Mouse (Mus musculus) hematopoietic stem cell, adult 5-6 weeks (primary cell): ENCODE data around the gene Amigo2. TPM values are rescaled to one million over a fixed set of nuclear protein-coding genes. Genes with fewer than 3 reads are reported as not detected.
"Not testable (repeated sequence)": the region's sequence is repeated elsewhere in the genome, so short reads cannot be mapped to it uniquely, and the experiment has no call there.

ENCODE experiments used
- ATAC-seq, 2 experiments: fragments of 125-278 bp in 1 of 2; replicated peaks in 1 of 2; 2 replicates each; pipeline ENCODE4 v1.8.0; 2016 to 2017; ENCODE audit warnings: inconsistent platforms in 2 of 2, mild to moderate bottlenecking in 2 of 2, moderate number of reproducible peaks in 2 of 2, low read depth in 1 of 2, moderate TSS enrichment in 1 of 2; ENCODE audit not compliant: low FRiP score in 2 of 2, poor library complexity in 2 of 2, severe bottlenecking in 2 of 2, insufficient read depth in 1 of 2, low TSS enrichment in 1 of 2
- total RNA-seq: library from RNA; stranded (forward); fragments of 172-1452, 232-1000 nt; gene quantifications from 2 replicates; pipeline ENCODE4 v1.2.3, GENCODE M21; 2017

Gene Amigo2
- total RNA-seq, 1 experiment from 2014 or later = 5.9 TPM

GRCm38 (mm10) chr15:97247791-97248161, 689 bp upstream of the Amigo2 start:
- ATAC-seq = peak in 1 of 2 experiments; percentile 27; a peak in 1 of 4 replicates

DNA sequence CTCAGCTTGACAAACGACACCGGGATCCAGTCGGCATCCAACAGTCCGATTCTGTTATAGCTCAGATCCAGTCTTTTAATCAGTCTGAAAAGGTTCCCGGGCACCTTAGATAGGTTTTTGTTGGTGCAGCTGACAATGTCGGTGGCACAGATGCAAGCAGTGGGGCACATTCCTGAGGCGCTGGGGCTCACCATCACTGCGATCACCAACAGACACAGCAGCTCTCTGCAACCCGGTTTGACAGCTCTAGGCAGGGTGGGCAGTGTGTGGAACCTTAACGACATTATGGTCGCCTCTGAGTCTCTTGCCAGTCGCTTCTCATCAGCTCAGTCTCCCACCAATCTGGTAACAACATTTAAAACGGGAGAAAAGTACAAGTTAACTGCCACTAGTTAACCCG, 831 bp downstream of the Amigo2 start:
- ATAC-seq = no peak

- ATAC-seq = peak; percentile 43 to 68
Measured at GRCm38 (mm10) chr15:97245392-97245791, 1.7 kb downstream of the Amigo2 start.

DNA sequence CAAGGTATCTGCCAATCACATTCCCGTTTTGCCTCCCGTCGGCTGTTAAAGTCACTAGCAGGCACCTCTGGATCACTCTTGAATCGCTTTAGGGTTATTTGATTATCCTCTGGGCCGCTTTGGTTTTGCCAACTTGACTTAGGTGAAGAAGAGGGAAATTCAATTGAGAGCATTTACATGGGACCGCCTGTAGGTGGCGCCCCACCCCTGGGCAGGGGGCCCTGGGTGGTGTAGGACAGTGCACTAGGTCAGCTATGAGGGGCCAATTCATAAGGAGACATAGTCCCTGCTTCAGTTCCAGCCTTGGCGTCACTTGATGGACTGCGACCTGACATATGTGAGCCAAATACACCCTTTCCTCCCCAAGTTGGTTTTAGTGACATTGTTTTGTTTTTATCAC, 10.1 kb downstream of the Amigo2 start:
- ATAC-seq = peak; percentile 49 to 56; a peak in 3 of 4 replicates

DNA sequence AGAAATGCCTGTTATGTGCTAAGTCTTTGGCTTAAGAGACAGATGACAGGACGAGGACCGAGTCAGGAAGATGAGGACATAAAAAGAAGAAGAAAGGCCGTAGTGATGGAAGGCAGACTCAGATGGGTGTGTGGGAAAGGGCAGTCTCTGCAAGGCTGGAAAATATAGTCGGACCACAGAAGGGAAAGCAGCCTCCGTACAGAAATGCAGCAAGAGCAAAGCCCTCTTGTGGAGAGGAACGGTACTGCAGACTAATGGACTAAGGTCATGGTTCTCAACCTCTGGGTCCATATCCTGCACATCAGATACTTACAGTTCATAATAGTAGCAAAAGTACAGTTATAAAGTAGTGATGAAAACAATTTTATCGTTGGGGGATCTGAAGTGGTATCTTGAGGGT, 11.9 kb downstream of the Amigo2 start:
- peak; percentile 59 to 69; a peak in 3 of 4 replicates for ATAC-seq

DNA sequence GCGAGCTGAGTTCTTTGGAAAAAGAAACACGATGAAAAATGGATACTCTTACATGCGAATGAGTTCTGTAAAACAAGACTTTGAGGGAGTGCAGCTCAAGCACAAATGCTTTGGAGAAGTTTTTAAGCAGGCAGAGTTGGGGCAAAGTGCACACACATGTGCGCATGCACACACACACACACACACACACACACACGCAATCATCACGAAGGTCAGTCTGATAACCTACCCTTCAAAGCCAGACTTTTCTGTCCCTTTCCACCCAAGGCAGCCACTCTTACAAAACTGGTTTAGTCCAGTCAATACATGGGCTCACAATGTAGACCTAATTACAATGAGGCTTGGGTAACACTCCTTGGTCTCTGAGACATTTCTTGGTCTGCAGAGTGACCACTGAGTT, 13.0 kb downstream of the Amigo2 start:
- no peak for ATAC-seq

GRCm38 (mm10) chr15:97229494-97230077, 17.5 kb downstream of the Amigo2 start:
- ATAC-seq = no peak

DNA sequence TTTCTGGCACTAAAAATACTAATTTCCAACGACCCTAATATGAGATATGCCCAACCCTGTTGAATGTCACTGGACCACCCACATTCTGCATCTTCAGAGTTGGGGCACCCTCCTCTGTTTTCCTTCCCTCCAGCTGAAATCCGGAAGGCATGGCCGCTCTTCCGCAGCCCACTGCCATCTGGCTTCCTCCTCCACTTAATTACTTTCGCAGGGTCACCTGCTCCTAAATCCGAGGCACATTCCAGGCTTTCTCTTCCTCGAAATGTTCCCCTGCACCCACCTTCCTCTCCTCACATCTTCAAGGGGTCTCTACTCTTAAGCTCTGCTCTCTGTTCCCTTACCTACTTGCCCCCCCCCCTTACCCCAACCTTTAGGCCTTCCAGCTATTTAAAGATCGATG, 23.1 kb downstream of the Amigo2 start:
- no peak for ATAC-seq

GRCm38 (mm10) chr15:97223431-97223830, 23.7 kb downstream of the Amigo2 start:
- no peak for ATAC-seq

GRCm38 (mm10) chr15:97216843-97217242, 30.2 kb downstream of the Amigo2 start:
- ATAC-seq = no peak

DNA sequence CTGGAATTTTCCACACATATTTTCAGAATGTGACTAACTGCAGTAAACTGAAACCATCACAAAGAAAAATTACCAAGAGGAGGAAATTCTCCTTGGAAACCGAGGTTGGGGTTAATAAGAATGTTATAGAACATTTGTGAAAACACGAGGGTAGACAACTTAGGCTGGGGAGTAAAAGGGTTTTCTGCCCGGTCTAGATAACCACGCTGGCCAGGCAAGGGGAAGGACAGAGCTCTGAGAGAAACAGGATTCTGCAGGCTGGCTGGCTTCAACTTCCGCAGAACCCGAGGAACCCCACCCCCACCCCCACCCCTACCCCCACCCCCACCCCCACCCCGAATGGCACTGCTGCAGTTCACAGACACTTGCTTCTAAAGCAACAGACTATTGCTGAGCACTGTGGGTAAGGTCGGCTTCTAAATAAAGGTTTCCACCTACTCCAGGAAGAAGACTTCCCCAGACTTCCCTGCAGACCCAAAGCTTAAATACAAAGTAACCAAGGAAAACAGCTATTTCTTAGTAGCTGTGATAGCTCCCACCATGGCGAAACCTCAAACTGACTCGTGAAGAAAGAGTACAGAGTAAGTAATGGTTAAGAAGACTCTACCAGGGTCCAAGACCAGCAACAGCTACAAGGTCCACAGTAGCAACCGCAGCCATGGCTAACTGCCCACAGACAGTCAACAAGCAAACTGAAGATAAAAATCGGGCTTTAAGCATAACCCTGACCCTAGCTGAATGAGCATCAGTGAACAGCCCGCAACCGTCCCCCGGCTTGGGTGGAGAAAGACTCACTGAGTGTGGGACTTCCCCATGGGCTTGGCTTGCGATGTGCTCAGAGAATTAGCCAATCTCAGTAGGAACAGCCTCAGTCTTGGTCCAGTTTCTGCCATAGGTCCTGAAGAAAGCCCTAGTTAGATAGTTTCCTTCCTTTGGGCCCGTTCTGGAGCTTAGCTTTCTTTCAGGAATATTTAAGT, 34.3 kb downstream of the Amigo2 start:
- peak; percentile 49 to 78; a peak in 3 of 4 replicates for ATAC-seq

GRCm38 (mm10) chr15:97209754-97210153, 37.3 kb downstream of the Amigo2 start:
- not testable (repeated sequence) for ATAC-seq

- no peak for ATAC-seq
Measured at GRCm38 (mm10) chr15:97206506-97206905, 40.6 kb downstream of the Amigo2 start.

- ATAC-seq = no peak
Measured at GRCm38 (mm10) chr15:97205776-97206175, 41.3 kb downstream of the Amigo2 start.

DNA sequence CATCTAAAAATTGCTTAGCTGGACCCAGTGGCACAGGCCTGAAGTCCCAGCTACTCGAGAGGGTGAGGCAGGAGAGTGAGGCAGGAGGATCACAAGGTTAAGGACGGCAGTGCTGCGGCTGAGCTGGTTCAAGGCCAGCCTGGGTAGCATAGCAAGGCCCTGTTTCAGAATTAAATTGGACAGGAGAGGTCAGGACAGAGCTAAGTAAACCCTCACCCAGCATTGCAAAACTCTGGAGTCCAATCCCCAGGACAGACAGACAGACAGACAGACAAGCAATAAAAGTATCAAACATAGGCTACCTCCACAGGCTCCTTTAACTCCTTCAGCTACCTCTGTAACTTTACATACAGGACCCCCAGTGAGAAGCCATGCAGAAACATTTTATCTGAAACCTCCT, 42.2 kb downstream of the Amigo2 start:
- ATAC-seq = no peak

- ATAC-seq = no peak
Measured at GRCm38 (mm10) chr15:97196644-97197043, 50.4 kb downstream of the Amigo2 start.

DNA sequence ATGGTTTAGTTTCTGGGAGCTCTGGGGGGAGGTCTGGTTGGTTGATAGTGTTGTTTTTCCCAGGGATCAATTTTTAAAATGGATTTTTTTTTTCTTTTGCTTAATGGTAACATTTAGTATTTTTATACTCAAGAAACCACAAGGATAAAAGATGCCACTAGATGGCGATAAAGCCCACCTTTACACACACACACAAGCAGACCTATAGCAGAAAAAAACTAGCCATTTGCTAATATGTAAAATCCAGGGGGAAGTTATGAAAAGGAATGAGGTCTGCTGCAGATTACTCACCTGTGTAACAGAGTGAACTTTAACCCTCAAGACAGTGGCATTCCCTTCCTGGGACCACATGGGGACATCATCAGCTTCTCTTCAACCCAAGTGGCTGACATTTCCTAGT, 51.5 kb downstream of the Amigo2 start:
- ATAC-seq = peak; percentile 53 to 58; a peak in 3 of 4 replicates
